35 mouse cellular contexts compared by ENCODE assay signal in genomic region chr17:5542177-5542576, GRCm38 (mm10).
"Had no signal": no experiment of that assay in that cellular context is flagged by ENCODE, and none has a peak within 500 bp of the region (broad histone marks: within the 10 kb centered on the region; RNA-seq: fewer than 3 reads in every experiment).

No protein-coding gene starts in this region.

- ATAC-seq: hindbrain, embryonic 16.5 days; hindbrain, postnatal 0 days; inflammation-experienced regulatory T-cells, adult 6 months; intestine, embryonic 15.5 days; intestine, embryonic 16.5 days; intestine, postnatal 0 days had no signal

- DNase-seq: heart, adult 2 months; heart, postnatal 10 days; heart, postnatal 14 days; heart, postnatal 36 days; heart, postnatal 4 days; kidney, adult 11 months; kidney, adult 18-20 months; kidney, adult 2 months; kidney, adult 8-10 months; kidney, adult 9 months; kidney, postnatal 10 days; kidney, postnatal 14 days; kidney, postnatal 25 days; kidney, postnatal 36 days; kidney, postnatal 4 days; layer of hippocampus, adult 9-11 months; layer of hippocampus, postnatal 36 days had no signal

- H3K9ac ChIP-seq: heart, embryonic 12.5 days; heart, embryonic 13.5 days; heart, embryonic 15.5 days; hindbrain, embryonic 12.5 days; hindbrain, embryonic 13.5 days; hindbrain, embryonic 14.5 days; hindbrain, embryonic 15.5 days; intestine, embryonic 15.5 days; kidney, embryonic 15.5 days had no signal

- H3K4me3 ChIP-seq: heart, adult 2 months; heart, embryonic 10.5 days; heart, embryonic 12.5 days; heart, embryonic 13.5 days; heart, embryonic 15.5 days; hindbrain, embryonic 10.5 days; hindbrain, embryonic 12.5 days; hindbrain, embryonic 13.5 days; hindbrain, embryonic 15.5 days; intestine, embryonic 15.5 days; kidney, embryonic 15.5 days; layer of hippocampus, adult 2 months had no signal

- H3K27me3 ChIP-seq: heart, embryonic 13.5 days; heart, embryonic 15.5 days; hindbrain, embryonic 12.5 days; hindbrain, embryonic 13.5 days; hindbrain, embryonic 15.5 days; intestine, embryonic 15.5 days had no signal

- H3K4me2 ChIP-seq: heart, embryonic 12.5 days; heart, embryonic 13.5 days; heart, embryonic 15.5 days; hindbrain, embryonic 12.5 days; hindbrain, embryonic 13.5 days; hindbrain, embryonic 14.5 days; hindbrain, embryonic 15.5 days; intestine, embryonic 15.5 days; kidney, embryonic 15.5 days had no signal

- H3K4me1 ChIP-seq: heart, embryonic 10.5 days; heart, embryonic 12.5 days; heart, embryonic 13.5 days; heart, embryonic 15.5 days; hindbrain, embryonic 12.5 days; intestine, embryonic 15.5 days had no signal

- H3K36me3 ChIP-seq: heart, embryonic 10.5 days; heart, embryonic 12.5 days; heart, embryonic 13.5 days; heart, embryonic 15.5 days; hindbrain, embryonic 10.5 days; hindbrain, embryonic 12.5 days; hindbrain, embryonic 13.5 days; hindbrain, embryonic 15.5 days; intestine, embryonic 15.5 days; kidney, embryonic 15.5 days had no signal

- H3K9me3 ChIP-seq: heart, embryonic 10.5 days; heart, embryonic 13.5 days; heart, embryonic 15.5 days; hindbrain, embryonic 10.5 days; hindbrain, embryonic 12.5 days; hindbrain, embryonic 13.5 days; hindbrain, embryonic 15.5 days; intestine, embryonic 15.5 days; kidney, embryonic 15.5 days had no signal

- H3K27ac ChIP-seq: heart, adult 2 months; heart, embryonic 10.5 days; heart, embryonic 13.5 days; heart, embryonic 15.5 days; hindbrain, embryonic 10.5 days; hindbrain, embryonic 12.5 days; hindbrain, embryonic 13.5 days; hindbrain, embryonic 14.5 days; hindbrain, embryonic 15.5 days; hindbrain, postnatal 0 days; intestine, embryonic 15.5 days; kidney, embryonic 15.5 days; kidney, postnatal 0 days; layer of hippocampus, adult 2 months had no signal
